9 mouse cellular contexts compared by ENCODE assay signal in the genomic region with DNA sequence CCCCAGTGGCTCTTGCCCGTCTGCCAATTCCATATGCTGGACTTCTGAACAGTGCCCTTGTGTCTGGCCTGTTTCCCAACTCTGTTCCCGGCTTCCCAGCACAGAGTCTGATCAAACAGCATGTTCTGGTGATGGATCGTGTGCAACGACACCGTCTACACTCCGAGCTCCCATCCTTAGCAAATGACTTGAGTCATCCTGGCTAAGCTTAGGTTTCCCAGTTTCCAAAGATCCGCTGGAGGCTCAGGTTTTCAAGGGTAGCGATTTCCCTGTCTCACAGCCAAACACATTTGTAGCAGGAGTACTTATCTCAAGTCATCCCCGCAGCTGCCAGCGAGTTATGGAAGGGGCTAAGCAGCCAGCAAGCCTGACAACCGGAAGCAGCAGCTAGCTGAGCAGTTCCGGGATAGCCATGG.
DNase-seq lines count a peak whose midpoint lies in the region; ATAC-seq lines count a peak whose summit lies in the region.
"Had no signal": no experiment of that assay in that cellular context is flagged by ENCODE, and none has a peak within 500 bp of the region (broad histone marks: within the 10 kb centered on the region; RNA-seq: fewer than 3 reads in every experiment).

No protein-coding gene starts in this region.

- no peaks in the 10 kb centered on the region for H3K4me1 ChIP-seq in hindbrain, embryonic 11.5 days (replicated peaks; ENCODE audit: control insufficient read depth, insufficient read depth, low read length)
- no peaks in the 10 kb centered on the region for H3K4me1 ChIP-seq in forebrain, embryonic 12.5 days
- H3K4me1 ChIP-seq: liver, embryonic 15.5 days had no signal

- peak; percentile 4 to 13 for DNase-seq in layer of hippocampus, postnatal 10 days (ENCODE audit: low spot score in 2 of 2)
- no peak for DNase-seq in layer of hippocampus, adult 9-11 months
- DNase-seq in cerebellum, adult 9-11 months = peak; percentile 74
- DNase-seq in left cerebral cortex, postnatal 14 days (ENCODE audit: low spot score in 2 of 2) = peak; percentile 16 to 40
- no peak for DNase-seq in hindbrain, embryonic 11.5 days (ENCODE audit: low spot score)

- peak; percentile 63 for ATAC-seq in cerebellum, adult (ENCODE audit: insufficient number of reproducible peaks, low FRiP score, low TSS enrichment)
- no peak for ATAC-seq in hindbrain, embryonic 11.5 days (ENCODE audit: low FRiP score)
- ATAC-seq in forebrain, embryonic 12.5 days (ENCODE audit: low FRiP score) = no peak
- ATAC-seq: intestine, postnatal 0 days had no signal

- H3K36me3 ChIP-seq in hindbrain, embryonic 11.5 days (ENCODE audit: control insufficient read depth, insufficient read depth, low read length) = no peaks in the 10 kb centered on the region
- no peaks in the 10 kb centered on the region for H3K36me3 ChIP-seq in forebrain, embryonic 12.5 days (replicated peaks)
- H3K36me3 ChIP-seq: liver, embryonic 15.5 days had no signal

- intact Hi-C loops in left cerebral cortex, postnatal 14 days (cut with DNase I) = no loop called here

- no peaks in the 10 kb centered on the region for H3K27me3 ChIP-seq in hindbrain, embryonic 11.5 days (ENCODE audit: control insufficient read depth, insufficient read depth, low read length)
- H3K27me3 ChIP-seq in forebrain, embryonic 12.5 days = no peaks in the 10 kb centered on the region
- H3K27me3 ChIP-seq: liver, embryonic 15.5 days had no signal

- H3K27ac ChIP-seq in hindbrain, embryonic 11.5 days (ENCODE audit: low read depth, low read length) = no peak overlapping the region
- no peak overlapping the region for H3K27ac ChIP-seq in forebrain, embryonic 12.5 days
- H3K27ac ChIP-seq: liver, embryonic 15.5 days had no signal

- WGBS in hindbrain, embryonic 11.5 days = 82% methylated on average over 12 of the region's 12 CpGs
- WGBS in forebrain, embryonic 12.5 days = 85% methylated on average over 12 of the region's 12 CpGs

- H3K4me3 ChIP-seq in hindbrain, embryonic 11.5 days (ENCODE audit: low read depth, low read length) = no peak overlapping the region
- H3K4me3 ChIP-seq in forebrain, embryonic 12.5 days (replicated peaks) = no peak overlapping the region
- H3K4me3 ChIP-seq: liver, embryonic 15.5 days had no signal

- no peak overlapping the region for H3K4me2 ChIP-seq in hindbrain, embryonic 11.5 days (replicated peaks; ENCODE audit: low read depth, low read length)
- H3K4me2 ChIP-seq in forebrain, embryonic 12.5 days = no peak overlapping the region
- H3K4me2 ChIP-seq: liver, embryonic 15.5 days had no signal

- H3K9ac ChIP-seq in hindbrain, embryonic 11.5 days (ENCODE audit: low read depth, low read length) = no peak overlapping the region
- no peak overlapping the region for H3K9ac ChIP-seq in forebrain, embryonic 12.5 days
- H3K9ac ChIP-seq: liver, embryonic 15.5 days had no signal

- H3K9me3 ChIP-seq in hindbrain, embryonic 11.5 days (ENCODE audit: control insufficient read depth, low read length) = no peaks in the 10 kb centered on the region
- no peaks in the 10 kb centered on the region for H3K9me3 ChIP-seq in forebrain, embryonic 12.5 days
- H3K9me3 ChIP-seq: liver, embryonic 15.5 days had no signal

Comparison
In these comparisons a context has a peak if more than half of its experiments do, and no peak if none do; other contexts are left out.
1. DNase-seq: peak in layer of hippocampus, postnatal 10 days (2 of 2), cerebellum, adult 9-11 months (single experiment) and left cerebral cortex, postnatal 14 days (2 of 2); none in layer of hippocampus, adult 9-11 months (single experiment) and hindbrain, embryonic 11.5 days (single experiment).